Mouse (Mus musculus) layer of hippocampus, adult 6 months (tissue): ENCODE measurements around the gene Batf. TPM values are rescaled to one million over a fixed set of nuclear protein-coding genes. Genes with fewer than 3 reads are reported as not detected.

Experiments used
- long read RNA-seq, 2 experiments: library from polyadenylated mRNA; unstranded; transcript quantifications; one replicate each; pipeline ENCODE4 v2.0.0; 2019 to 2020
- microRNA-seq: library from miRNA; unstranded; fragments of <30 nt; microRNA quantifications from one replicate; pipeline ENCODE4 v1.2.0, GENCODE M21; 2020
- polyA plus RNA-seq: library from polyadenylated mRNA; unstranded; fragments of <200 nt; fragmentation: Nextera tagmentation; gene quantifications from 2 replicates; pipeline ENCODE4 v1.2.3, GENCODE M21; 2021

Batf gene
- polyA plus RNA-seq = 0.20 and 0.46 TPM in 2 replicates
- long read RNA-seq, experiment 1 = 0 reads
- long read RNA-seq, experiment 2 = 0 reads

DNA sequence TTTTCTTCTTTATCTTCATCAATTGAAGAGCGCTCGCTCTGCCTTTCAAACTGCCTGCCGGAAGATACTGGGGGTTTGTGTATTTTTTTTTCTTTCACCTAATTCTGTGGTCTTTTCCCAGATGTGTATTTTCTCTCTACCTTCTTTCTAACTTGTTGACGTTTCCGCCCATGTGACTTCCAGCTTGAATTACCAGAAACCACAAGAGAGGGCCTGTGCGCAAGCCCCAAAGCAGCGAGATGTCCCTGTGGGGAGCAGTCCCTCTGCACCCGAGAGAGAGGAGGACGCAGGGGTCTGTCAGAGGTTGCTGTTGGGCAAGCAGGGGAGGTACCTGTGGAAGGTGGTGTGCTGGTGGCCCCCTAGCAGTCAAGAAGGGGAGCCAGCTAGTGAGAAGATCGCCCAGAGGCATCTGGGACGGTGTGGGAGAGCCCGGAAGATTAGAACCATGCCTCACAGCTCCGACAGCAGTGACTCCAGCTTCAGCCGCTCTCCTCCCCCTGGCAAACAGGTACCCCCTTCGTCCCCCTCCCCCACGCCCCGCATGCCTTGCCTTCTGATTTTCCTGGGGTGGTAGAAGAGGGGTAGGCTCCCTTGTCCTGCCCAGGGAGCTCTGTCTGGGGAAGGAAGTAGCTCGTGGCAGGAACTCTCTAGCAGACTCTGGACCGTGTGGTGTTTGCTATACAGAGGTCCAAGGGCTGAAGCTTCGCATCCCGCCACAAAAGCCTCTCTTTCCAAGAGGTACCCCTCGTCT, at the start of gene Batf:
TSS of gene Batf (plus strand) at position 204 of the 751 bp plus-strand sequence.

DNA sequence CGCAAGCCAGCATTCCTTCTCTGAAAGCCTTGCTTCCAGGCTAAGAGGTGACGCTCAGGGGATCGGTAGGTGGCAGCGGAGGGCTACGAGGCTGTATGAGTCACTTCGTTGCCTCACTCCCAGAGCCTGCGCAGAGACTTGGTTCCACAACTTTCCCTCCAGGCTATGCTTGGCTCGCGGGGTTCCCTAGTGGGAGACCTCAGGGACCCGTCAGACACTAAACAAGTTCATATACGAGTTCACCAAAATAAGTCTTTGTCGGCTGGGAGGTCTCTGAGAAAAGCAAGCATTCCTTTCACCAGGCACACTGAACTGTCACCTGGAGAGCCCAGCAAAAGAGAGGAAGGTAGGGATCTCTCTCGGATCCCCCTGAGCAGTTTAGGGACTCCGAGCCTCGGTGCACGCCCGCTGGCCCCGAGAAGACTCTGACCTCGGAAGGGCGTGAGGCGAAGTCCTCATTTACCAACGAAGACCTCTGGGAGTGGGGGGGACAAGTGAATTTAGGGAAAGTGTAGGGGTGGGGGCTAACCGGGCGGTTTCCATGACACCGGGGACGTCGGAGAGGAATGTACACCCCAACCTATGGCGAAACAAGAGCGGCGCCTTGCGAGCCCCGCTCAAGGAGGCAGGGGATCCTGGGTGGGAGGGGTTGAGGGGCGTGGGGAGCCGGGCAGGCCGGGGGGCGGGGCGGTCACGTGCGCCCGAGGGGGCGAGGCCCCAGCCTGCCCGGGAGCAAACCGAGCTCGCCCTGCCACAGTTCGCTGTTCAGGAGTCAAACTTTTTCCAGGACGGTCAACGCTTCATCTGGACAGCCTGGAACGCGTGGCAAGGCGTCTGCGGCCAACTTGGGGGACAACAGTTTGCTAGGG, 59.6 kb downstream of the Batf start, which contains the start of gene Flvcr2:
TSS of gene Flvcr2 (plus strand) at position 713 of the 869 bp plus-strand sequence.

Small RNAs within 50 kb of the gene (microRNA-seq; reads per million reads assigned to microRNA genes)
- gene Gm47285 = not detected

Other genes starting within 250 kb of the Batf start
- gene Fos, start 212.8 kb upstream of the Batf start, polyA plus RNA-seq = 8.4 and 14.1 TPM in 2 replicates
- 0.53 and 0.89 TPM in 2 replicates for gene Jdp2, start 87.6 kb upstream of the Batf start, polyA plus RNA-seq
- gene Flvcr2, start 59.9 kb downstream of the Batf start, polyA plus RNA-seq = 0.75 and 1.5 TPM in 2 replicates
- 105 and 108 TPM in 2 replicates for gene Erg28, start 137.9 kb downstream of the Batf start, polyA plus RNA-seq
- 21.8 and 24.8 TPM in 2 replicates for gene Ttll5, start 138.0 kb downstream of the Batf start, polyA plus RNA-seq